Mouse (Mus musculus) natural killer cell, adult 2 months (primary cell): ENCODE measurements at regions not wholly inside any gene's neighbourhood (a gene's known extent, or its start where the extent isn't known, plus 50 kb on each side); places are given as distances from the start of the nearest gene placed in this dataset.
"Not testable (repeated sequence)": the region's sequence is repeated elsewhere in the genome, so short reads cannot be mapped to it uniquely, and the experiment has no call there.

Experiments used
- DNase-seq, 2 experiments: peaks; one replicate each; pipeline ENCODE4 v3.0.0; 2022; ENCODE audit warnings: low spot score in 2 of 2

- no peak for DNase-seq
Observed at GRCm38 (mm10) chr2:75781781-75782211, 50.2 kb upstream of the Agps start.

GRCm38 (mm10) chr2:75781078-75781477 lies 50.9 kb upstream of the Agps start:
- DNase-seq = peak; percentile 26 to 45

DNA sequence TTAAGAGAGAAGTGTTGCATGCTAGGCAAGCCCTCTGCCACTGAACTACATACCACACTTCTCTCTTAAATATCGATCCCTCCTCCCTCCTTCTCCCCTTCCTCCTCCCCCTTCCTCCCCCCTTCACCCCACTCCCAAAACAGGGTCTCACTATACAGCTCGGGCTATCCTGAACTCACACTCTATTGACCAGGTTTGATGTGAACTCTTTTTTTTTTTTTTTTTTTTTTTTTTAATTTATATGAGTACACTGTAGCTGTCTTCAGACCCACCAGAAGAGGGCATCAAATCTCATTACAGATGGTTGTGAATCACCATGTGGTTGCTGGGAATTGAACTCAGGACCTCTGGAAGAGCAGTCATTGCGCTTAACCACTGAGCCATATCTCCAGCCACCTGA lies 53.3 kb upstream of the Agps start:
- not testable (repeated sequence) for DNase-seq

GRCm38 (mm10) chr2:75777040-75777451 lies 54.9 kb upstream of the Agps start:
- peak in 1 of 2 experiments; percentile 33 for DNase-seq

- no peak for DNase-seq
Observed at GRCm38 (mm10) chr2:75776533-75776932, 55.4 kb upstream of the Agps start.

DNA sequence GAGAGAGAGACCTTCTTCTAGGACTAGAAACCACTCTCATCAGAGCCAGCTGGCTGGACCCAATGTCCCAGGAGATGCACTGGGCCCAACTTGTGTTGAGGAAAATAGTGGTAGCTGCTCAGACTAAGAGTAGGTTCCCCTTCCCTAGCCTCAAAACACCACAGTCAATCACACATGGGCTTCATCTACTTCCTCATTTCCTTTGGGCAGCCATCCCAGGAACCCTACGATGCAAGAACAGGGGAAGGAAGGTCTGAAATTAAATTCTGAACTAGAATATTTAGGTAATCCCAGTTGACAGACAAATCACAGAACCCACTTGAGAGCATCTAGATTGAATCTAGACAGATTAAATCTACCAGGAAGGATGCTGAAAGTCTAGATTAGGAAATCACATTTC lies 56.8 kb upstream of the Agps start:
- DNase-seq = no peak

GRCm38 (mm10) chr2:75773431-75773830 lies 58.5 kb upstream of the Agps start:
- DNase-seq = no peak

GRCm38 (mm10) chr2:75772251-75772956 lies 59.6 kb upstream of the Agps start:
- DNase-seq = no peak

GRCm38 (mm10) chr2:75770633-75771032 lies 61.3 kb upstream of the Agps start:
- no peak for DNase-seq

GRCm38 (mm10) chr2:75768559-75769304 lies 63.2 kb upstream of the Agps start:
- DNase-seq = no peak

GRCm38 (mm10) chr2:75767871-75768558 lies 63.6 kb upstream of the Nfe2l2 start:
- DNase-seq = no peak

DNA sequence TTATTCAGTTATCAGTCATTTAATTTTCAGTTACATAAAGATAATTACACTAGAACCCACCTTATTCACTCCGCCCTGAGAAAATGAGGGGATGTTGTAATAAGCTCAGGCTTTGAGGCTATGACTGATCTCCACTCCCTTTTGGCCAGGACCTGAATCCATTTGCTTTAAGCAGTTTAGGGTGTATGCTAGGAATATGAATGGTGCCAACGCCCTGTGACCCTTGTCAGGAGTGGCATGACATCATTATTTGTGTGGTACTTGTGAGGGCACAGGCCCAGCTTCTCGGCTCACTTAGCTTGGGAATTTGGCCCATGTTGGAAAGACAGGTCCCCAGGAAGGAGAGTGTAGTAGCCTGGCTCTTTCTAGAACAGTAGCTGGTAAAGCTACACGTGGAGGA lies 61.0 kb upstream of the Nfe2l2 start:
- no peak for DNase-seq

DNA sequence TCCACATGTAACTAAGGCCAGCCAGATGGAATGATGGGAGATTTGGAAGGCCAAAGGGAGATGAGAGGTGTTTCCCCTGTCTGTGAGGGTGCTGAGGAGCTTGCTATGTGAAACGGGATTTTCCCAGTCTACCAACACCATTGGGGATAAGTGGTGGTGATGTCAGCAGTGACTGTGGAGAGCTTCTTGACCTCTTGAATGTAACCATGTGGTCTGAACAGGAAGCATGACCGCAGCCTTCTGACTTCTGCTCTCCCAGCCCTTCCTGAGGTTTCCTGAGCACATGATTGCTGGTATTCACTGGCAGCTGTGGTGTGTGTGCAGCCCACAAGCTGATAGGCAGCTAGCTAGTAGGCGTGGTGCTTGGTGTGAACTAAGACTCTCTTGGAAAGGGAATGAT lies 58.8 kb upstream of the Nfe2l2 start:
- peak; percentile 49 to 68 for DNase-seq

GRCm38 (mm10) chr2:75762030-75762429 lies 57.6 kb upstream of the Nfe2l2 start:
- DNase-seq = no peak

- DNase-seq = no peak
Observed at GRCm38 (mm10) chr2:75761626-75762025, 57.2 kb upstream of the Nfe2l2 start.

DNA sequence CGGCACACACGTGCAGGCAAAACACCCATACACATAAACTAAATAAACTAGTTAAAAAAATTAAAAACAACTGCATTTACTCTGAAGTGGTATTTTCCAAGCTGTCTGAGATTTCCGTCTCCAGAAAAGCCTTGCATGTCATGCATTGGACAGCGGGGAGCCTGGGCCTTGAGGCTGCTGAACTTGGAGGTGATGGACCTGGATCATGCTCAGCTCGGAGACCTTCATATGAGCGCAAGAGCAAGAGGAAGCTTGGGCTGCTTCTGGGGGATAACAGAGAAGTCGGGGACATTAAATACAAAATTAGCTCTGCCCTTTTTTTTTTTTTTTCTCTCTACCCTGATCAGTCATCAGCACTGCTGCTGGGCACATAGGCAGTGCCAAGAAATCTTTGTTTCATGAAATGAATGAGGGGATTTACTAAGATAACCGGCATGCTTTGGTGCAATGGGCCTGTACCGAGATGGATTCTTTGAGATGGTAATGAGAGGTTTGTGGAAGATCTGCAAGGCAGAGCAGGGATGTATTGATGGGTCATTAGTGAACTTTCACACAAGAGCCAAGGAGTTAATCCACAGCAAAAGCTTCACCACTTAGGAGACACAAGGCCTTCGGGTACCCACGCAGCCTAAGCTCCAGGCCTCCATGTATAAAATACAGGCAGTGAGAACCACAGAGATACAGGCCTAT lies 54.9 kb upstream of the Nfe2l2 start:
- no peak for DNase-seq

DNA sequence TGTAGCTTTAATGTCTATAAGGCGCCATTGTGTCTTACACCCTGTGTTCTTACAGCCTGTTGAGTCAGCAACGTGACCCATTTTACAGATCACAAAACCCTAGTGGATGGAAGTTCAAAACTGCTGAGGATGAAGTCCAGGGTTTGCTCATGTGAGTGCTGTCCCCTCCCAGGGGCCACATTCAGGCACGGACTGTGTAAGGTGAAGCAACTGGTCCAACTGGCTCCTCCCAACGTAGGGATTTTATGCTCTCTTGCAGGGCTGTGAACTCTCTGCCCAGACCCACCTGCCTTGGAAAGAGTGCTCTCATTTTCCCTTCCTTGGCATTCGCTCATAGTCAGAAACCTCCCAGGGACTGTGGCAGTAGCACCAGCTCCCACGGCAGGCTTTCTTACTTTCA lies 53.8 kb upstream of the Nfe2l2 start:
- DNase-seq = no peak

DNA sequence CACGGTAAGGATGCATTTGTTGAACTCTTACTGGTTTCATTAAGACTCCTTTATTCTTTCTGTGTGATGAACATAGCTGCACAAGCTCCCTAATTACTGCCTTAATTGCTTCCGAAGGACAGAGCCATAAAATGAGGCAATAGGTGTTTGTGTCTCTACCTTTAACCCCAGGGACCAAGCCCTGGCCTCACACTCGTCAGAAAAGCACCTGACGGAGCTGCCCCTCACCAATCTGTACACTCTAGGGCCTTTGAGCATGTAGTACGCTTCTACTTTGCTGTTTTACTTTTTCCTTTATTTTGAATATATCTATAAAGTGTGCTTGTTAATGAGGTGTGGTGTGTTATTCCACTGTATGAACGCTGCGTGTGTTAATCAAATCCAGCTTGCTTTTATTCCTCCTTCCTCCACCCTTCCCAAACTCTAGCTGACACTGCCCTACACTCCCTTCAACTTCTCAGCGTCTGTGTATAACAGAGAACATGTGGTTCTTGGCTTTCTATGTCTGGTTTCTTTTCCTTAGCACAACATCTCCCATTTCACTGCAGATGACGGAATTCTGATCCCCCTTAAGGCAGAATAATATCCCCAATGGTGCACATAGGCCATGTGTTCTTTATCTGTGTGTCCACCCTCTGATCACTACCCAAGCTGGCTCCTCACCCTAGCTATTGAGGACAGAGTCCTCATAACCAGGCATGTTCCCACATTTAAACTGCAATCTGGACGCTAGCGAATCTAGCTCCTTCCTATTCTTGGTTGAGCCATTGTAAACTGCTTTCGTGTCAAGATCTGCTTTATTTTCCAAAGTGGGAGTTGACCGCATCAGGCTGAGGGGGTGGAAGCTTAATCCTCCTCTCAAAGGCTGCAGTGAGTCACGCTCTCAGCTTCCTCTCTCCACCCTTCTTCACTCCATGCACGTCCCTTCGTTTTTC lies 52.5 kb upstream of the Nfe2l2 start:
- no peak for DNase-seq

- DNase-seq = no peak
Observed at GRCm38 (mm10) chr2:75754606-75755005, 50.2 kb upstream of the Nfe2l2 start.
